Mouse (Mus musculus) brain, embryonic 14.5 days (tissue): ENCODE data around the gene Lamb3.

ENCODE experiments used
- CTCF ChIP-seq: fragments of 200-500 bp; IDR thresholded peaks from 2 replicates; pipeline ENCODE4 v1.5.1; 2012; ENCODE audit warnings: inconsistent platforms, mild to moderate bottlenecking, moderate library complexity, borderline replicate concordance; ENCODE audit not compliant: insufficient read depth, insufficient read length; ENCODE audit errors: extremely low read depth
- POLR2A ChIP-seq: fragments of 200-500 bp; IDR thresholded peaks from 2 replicates; pipeline ENCODE4 v1.6.1; 2012; ENCODE audit warnings: mild to moderate bottlenecking, inconsistent platforms, borderline replicate concordance; ENCODE audit not compliant: poor library complexity, insufficient read depth, insufficient read length, severe bottlenecking; ENCODE audit errors: extremely low read depth

GRCm38 (mm10) chr1:193255488-193256288, 48.2 kb downstream of the Lamb3 start:
- TF ChIP-seq POLR2A: no peak
- peak; percentile 59; the same call in 1 of the 2 replicates for TF ChIP-seq CTCF
